Mouse (Mus musculus) liver, embryonic 16.5 days (tissue): ENCODE results near the gene Ptgr1. TPM values are rescaled to one million over a fixed set of nuclear protein-coding genes. Genes with fewer than 3 reads are reported as not detected.

Source experiments
- ATAC-seq: fragments of 200-750 bp; cut with Nextera tagmentation; 2 replicates; pipeline ENCODE4 v1.8.0; 2017; ENCODE audit warnings: low read depth, mild to moderate bottlenecking, moderate number of reproducible peaks, moderate library complexity
- H3K27ac ChIP-seq: fragments of 300-500 bp; sonication (generic); 2 replicates; pipeline ENCODE4 v1.5.1; 2014; ENCODE audit warnings: mild to moderate bottlenecking, low read length
- H3K27me3 ChIP-seq: fragments of 300-500 bp; sonication (generic); 2 replicates; pipeline ENCODE4 v1.6.1; 2014; ENCODE audit warnings: low read depth, low read length, mixed read lengths; ENCODE audit not compliant: control insufficient read depth, insufficient read depth
- H3K36me3 ChIP-seq: fragments of 300-500 bp; sonication (generic); 2 replicates; pipeline ENCODE4 v1.6.1; 2014; ENCODE audit warnings: mild to moderate bottlenecking; ENCODE audit not compliant: control insufficient read depth, insufficient read depth
- H3K4me1 ChIP-seq: fragments of 300-500 bp; sonication (generic); 2 replicates; pipeline ENCODE4 v1.6.1; 2014; ENCODE audit warnings: low read depth, low read length, mixed read lengths; ENCODE audit not compliant: control insufficient read depth
- H3K4me2 ChIP-seq: fragments of 300-500 bp; sonication (generic); 2 replicates; pipeline ENCODE4 v1.6.1; 2014; ENCODE audit warnings: low read depth, low read length, mixed read lengths
- H3K4me3 ChIP-seq: fragments of 300-500 bp; sonication (generic); 2 replicates; pipeline ENCODE4 v1.5.1; 2014; ENCODE audit warnings: low read depth, mild to moderate bottlenecking, low read length
- H3K9ac ChIP-seq: fragments of 300-500 bp; sonication (generic); 2 replicates; pipeline ENCODE4 v1.6.1; 2014; ENCODE audit warnings: low read depth, low read length
- H3K9me3 ChIP-seq: fragments of 300-500 bp; sonication (generic); replicated peaks from 2 replicates; pipeline ENCODE4 v1.6.1; 2016; ENCODE audit warnings: low read length; ENCODE audit not compliant: control insufficient read depth
- WGBS: fragments of 180-500 bp; shearing (Covaris S2); extraction: QIAGEN DNeasy Blood & Tissue Kit; methylation state at CpG from one replicate; pipeline ENCODE4 v1.1.7; 2014; ENCODE audit not compliant: insufficient replicate concordance; 5-methylcytosine and 5-hydroxymethylcytosine counted together
- polyA plus RNA-seq: library from polyadenylated mRNA; unstranded; fragments of >200 nt; fragmentation: Nextera tagmentation; extraction: Ambion mirVana; gene quantifications from 2 replicates; pipeline ENCODE4 v1.2.1, GENCODE M21; 2015

The Ptgr1 gene
- polyA plus RNA-seq, 1 experiment from 2014 or later = 12.2 TPM

GRCm38 (mm10) chr4:58926120-58926519 is 60.8 kb downstream of the Ptgr1 start:
- no peak overlapping the region for H3K4me2 ChIP-seq
- H3K4me3 ChIP-seq = no peak overlapping the region
- 0 out of 2 replicates have a peak, but pooled peaks cover 2% of the 10 kb centered on the region for H3K27me3 ChIP-seq
- H3K36me3 ChIP-seq = no peaks in the 10 kb centered on the region
- H3K9ac ChIP-seq = no peak overlapping the region
- ATAC-seq = no peak
- H3K9me3 ChIP-seq = no peaks in the 10 kb centered on the region
- no peaks in the 10 kb centered on the region for H3K4me1 ChIP-seq
- H3K27ac ChIP-seq = no peak overlapping the region
- 15% methylated on average over 2 of the region's 2 CpGs for WGBS

- H3K27ac ChIP-seq = no peak overlapping the region
- ATAC-seq = no peak
- H3K4me3 ChIP-seq = no peak overlapping the region
Measured at GRCm38 (mm10) chr4:58925664-58926063, 61.3 kb downstream of the Ptgr1 start.

GRCm38 (mm10) chr4:58923933-58924332 is 63.0 kb downstream of the Ptgr1 start:
- no peak overlapping the region for H3K27ac ChIP-seq
- WGBS = 46% methylated on average over 2 of the region's 2 CpGs
- no peak overlapping the region for H3K4me2 ChIP-seq
- no peaks in the 10 kb centered on the region for H3K9me3 ChIP-seq
- no peak overlapping the region for H3K9ac ChIP-seq
- no peak for ATAC-seq
- no peaks in the 10 kb centered on the region for H3K4me1 ChIP-seq
- H3K36me3 ChIP-seq = no peaks in the 10 kb centered on the region
- 0 out of 2 replicates have a peak, but pooled peaks cover 2% of the 10 kb centered on the region for H3K27me3 ChIP-seq
- H3K4me3 ChIP-seq = no peak overlapping the region

More at GRCm38 (mm10) chr4:58925664-58926063, 61.3 kb downstream of the Ptgr1 start:
- H3K9me3 ChIP-seq = no peaks in the 10 kb centered on the region
- 0 out of 2 replicates have a peak, but pooled peaks cover 2% of the 10 kb centered on the region for H3K27me3 ChIP-seq
- 21% methylated on average over 5 of the region's 5 CpGs for WGBS
- no peaks in the 10 kb centered on the region for H3K4me1 ChIP-seq
- no peak overlapping the region for H3K4me2 ChIP-seq
- no peaks in the 10 kb centered on the region for H3K36me3 ChIP-seq
- H3K9ac ChIP-seq = no peak overlapping the region

Other genes starting within 250 kb of the Ptgr1 start
- gene Olfr267, start 199.4 kb downstream of the Ptgr1 start, polyA plus RNA-seq = not detected in 2 replicates
- 12.7 and 14.0 TPM in 2 replicates for gene Ecpas, start 74.4 kb downstream of the Ptgr1 start, polyA plus RNA-seq
- gene Zkscan16, start 43.5 kb downstream of the Ptgr1 start, polyA plus RNA-seq = 0.04 and 0.05 TPM in 2 replicates
- gene Dnajc25, start 7.9 kb upstream of the Ptgr1 start, polyA plus RNA-seq = 3.9 and 5.5 TPM in 2 replicates
- gene Gm20503, start 16.1 kb upstream of the Ptgr1 start, polyA plus RNA-seq = 4.2 and 6.3 TPM in 2 replicates
- gene Gng10, start 48.0 kb upstream of the Ptgr1 start, polyA plus RNA-seq = 12.5 and 19.0 TPM in 2 replicates
- not detected in 2 replicates for gene AI481877, start 151.9 kb upstream of the Ptgr1 start, polyA plus RNA-seq
- 4.6 and 4.8 TPM in 2 replicates for gene Ugcg, start 202.1 kb upstream of the Ptgr1 start, polyA plus RNA-seq